Mouse (Mus musculus) cortical plate, adult 2 months (tissue): ENCODE results near the gene Zfp951. TPM values are rescaled to one million over a fixed set of nuclear protein-coding genes. Genes with fewer than 3 reads are reported as not detected.
"Not testable (repeated sequence)": the region's sequence is repeated elsewhere in the genome, so short reads cannot be mapped to it uniquely, and the experiment has no call there.

Experiments
- H3K27ac ChIP-seq: fragments of 200-500 bp; 2 replicates; pipeline ENCODE4 v1.5.1; 2012; ENCODE audit warnings: low read length, control low read depth, inconsistent platforms; ENCODE audit not compliant: insufficient read depth
- H3K4me1 ChIP-seq: fragments of 200-500 bp; 2 replicates; pipeline ENCODE4 v1.6.1; 2011; ENCODE audit warnings: low read length; ENCODE audit not compliant: control insufficient read depth, insufficient read depth
- H3K4me3 ChIP-seq: fragments of 200-500 bp; 2 replicates; pipeline ENCODE4 v1.5.1; 2011; ENCODE audit warnings: mild to moderate bottlenecking, low read length, control low read depth; ENCODE audit not compliant: insufficient read depth
- CTCF ChIP-seq: fragments of 200-500 bp; IDR thresholded peaks from 2 replicates; pipeline ENCODE4 v1.5.1; 2011; ENCODE audit warnings: mild to moderate bottlenecking, control low read depth, low read length; ENCODE audit not compliant: insufficient read depth; ENCODE audit errors: extremely low read depth
- POLR2A ChIP-seq: fragments of 200-500 bp; IDR thresholded peaks from 2 replicates; pipeline ENCODE4 v1.6.1; 2011; ENCODE audit warnings: mild to moderate bottlenecking, low read length, control low read depth; ENCODE audit not compliant: insufficient read depth; ENCODE audit errors: extremely low read depth
- polyA plus RNA-seq: library from polyadenylated mRNA; depleted of rRNA; stranded (reverse); fragments of >200 nt; gene quantifications from 2 replicates; pipeline ENCODE4 v1.2.3, GENCODE M21; 2012; rRNA removed

The Zfp951 gene
- polyA plus RNA-seq: 2.1 and 2.3 TPM in 2 replicates

DNA sequence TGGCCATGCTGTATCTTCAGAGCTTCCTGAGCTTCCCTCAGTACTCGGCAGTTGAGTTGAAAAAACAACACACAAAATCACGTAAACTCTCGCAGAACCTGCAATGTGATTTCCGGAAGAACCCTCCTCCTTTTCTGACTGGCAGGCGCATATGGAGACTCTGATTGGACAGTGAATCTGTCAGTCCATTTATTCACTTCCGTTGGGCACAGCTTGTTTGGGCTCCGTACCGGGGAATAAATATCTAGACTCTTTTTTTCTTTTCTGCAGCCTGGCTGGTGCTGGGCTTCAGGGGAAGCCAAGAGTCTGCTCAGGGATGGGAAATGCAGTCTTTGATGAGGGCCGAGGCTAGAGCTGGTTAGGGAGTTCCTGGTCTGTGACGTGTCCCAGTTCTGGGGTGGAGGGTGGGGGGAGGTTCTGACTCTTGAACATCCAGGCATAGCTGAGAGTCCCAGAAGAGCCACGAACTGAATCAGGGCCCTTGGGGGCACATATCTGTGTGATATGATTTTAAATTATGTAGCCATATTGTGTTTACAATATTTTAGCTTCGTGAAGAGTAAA lies at the start of gene Zfp951:
Gene Zfp951, minus strand, starts transcription at position 109 of the 564 bp plus-strand sequence.
- not testable (repeated sequence) for H3K4me1 ChIP-seq
- H3K27ac ChIP-seq: peak within 1 kb of the TSS; percentile 71; the same call in 1 of the 2 replicates
- peak within 1 kb of the TSS; percentile 74 for H3K4me3 ChIP-seq

DNA sequence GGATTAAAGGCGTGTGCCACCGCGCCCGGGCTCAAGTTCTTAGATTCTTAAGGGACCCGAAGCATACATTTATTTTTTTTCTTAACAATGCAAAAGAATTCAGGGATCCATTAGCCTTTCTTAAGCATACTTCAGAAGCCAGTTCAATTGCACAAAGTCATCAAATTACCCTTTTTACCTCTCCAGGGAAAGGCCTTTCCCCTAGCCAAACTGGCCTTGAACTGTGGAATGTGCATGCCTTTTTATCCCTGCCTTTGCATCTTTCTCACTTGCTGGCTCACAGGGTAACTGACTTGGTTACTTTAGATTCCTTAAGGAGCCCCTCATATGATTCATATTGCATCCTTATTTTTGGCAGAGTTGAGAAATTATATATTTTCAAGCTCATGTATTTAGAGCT lies 46.7 kb upstream of the Zfp951 start:
- H3K4me1 ChIP-seq, H3K4me3 ChIP-seq, H3K27ac ChIP-seq: not testable (repeated sequence)

DNA sequence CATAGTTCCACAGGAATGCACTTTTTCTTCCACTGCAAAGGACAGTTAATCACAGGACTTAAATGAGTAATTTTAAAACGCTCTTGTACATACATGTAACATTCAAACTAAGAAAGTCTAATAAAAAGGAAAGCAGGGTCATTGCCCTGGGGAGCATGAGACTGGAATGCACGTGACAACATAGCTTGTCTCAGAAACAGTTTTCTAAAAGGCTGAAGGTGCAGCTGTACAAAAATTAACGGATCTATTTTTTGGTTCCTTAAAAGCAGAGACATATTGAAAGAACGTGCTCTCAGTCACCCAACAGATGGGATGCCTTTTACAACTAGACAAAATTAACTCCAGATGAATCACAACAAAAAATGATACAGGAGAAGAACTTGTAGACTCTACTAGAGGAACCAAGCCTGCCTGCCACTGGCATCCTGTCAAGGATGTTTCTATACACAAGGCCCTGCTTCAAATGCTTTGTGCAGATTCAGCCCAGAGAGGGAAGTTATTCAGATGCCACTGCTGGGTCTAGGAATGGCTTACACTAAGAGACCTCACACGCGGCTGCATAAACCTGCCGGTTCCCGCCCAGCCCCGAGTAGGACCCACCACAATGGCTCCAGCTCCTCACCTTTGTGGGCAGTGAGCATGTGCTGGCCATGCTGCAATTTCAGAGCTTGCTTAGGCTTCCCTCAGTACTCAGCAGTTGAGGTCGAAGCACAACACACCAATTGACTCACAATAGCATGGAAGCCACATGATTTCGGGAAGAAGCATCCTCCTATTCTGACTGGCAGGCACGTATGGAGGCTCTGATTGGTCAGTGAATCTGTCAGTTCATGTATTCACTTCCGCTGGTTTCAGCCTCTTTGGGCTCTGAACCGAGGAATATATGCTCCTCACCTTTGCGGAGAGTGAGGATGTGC lies 567 bp downstream of the Zfp951 start:
- not testable (repeated sequence) for H3K4me1 ChIP-seq
- Histone ChIP-seq H3K4me3 (peak overlapping the region; percentile 74), H3K27ac (peak overlapping the region; percentile 71; the same call in 1 of the 2 replicates)

DNA sequence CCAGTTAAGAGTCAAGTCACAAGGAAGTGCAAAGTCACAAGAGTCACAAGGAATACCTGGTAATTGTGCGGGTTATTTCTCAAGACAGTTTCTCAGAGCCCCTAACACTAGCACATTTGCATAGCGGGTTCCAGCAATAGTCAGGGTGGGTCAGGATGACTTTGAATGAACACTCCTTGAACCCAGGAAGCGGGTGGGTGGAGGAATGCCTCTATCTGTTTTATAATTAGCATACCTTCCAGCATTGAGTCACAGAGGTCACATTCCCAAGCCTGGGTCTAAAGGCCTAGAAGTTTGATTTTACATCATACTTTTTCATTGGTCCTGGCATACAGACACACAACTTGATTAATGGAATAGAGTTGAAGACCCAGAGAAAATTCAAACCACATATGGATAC lies 5.3 kb downstream of the Zfp951 start:
- H3K4me1 ChIP-seq, H3K27ac ChIP-seq, H3K4me3 ChIP-seq: not testable (repeated sequence)

DNA sequence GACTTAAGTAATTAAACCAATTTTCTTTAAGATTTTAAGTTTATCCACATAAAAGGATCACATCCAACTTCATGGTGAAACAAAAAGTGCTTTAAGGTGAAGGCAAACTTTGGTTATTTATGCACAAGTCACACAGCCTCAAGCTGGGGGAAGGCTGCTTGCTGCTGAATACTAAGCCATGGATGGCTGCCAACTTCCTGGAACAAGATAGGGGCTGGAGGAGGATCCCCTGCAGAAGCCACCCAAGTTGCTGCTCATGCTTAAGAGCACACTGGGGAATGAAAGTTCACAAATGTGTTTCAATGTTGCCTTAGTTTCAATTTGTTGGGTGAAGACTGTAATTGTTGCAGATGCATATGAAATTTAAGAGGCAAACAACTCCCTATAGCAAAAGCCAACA lies 26.5 kb downstream of the Zfp951 start:
- Histone ChIP-seq H3K4me1 (no peaks in the 10 kb centered on the region), H3K4me3 (no peak overlapping the region), H3K27ac (no peak overlapping the region)
- no peak for TF ChIP-seq POLR2A
- no peak for TF ChIP-seq CTCF

DNA sequence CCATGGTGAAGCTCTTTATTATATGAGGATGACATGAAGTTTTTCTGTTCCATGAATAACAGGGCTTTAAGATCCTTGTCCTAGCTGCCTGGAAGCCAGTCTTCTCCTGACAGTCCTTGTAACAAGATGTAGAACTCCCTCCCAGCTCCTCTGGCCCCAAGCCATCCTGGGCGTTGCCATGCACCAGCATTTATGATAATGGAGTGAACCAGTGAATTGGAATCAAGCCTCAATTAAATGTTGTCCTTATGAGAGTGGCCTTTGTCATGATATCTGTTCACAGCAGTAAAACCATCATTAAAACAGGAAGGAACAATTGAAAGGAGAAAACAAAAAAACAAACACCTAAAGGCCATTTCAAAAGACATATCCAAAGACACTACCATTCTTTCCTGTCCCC lies 30.3 kb downstream of the Zfp951 start:
- Histone ChIP-seq H3K4me3 (no peak overlapping the region), H3K4me1 (no peaks in the 10 kb centered on the region), H3K27ac (no peak overlapping the region)
- no peak for TF ChIP-seq CTCF
- no peak for TF ChIP-seq POLR2A

DNA sequence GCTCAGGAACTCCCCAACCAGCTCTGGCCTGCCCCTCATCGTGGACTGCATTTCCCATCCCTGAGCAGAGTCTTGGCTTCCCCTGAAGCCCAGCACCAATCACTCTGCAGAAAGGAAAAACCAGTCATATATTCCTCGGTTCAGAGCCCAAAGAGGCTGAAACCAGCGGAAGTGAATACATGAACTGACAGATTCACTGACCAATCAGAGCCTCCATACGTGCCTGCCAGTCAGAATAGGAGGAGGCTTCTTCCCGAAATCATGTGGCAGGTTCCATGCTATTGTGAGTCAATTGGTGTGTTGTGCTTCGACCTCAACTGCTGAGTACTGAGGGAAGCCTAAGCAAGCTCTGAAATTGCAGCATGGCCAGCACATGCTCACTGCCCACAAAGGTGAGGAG lies 89.7 kb downstream of the Zfp951 start:
- not testable (repeated sequence) for H3K4me1 ChIP-seq, H3K27ac ChIP-seq, H3K4me3 ChIP-seq

Other genes starting within 250 kb of the Zfp951 start
- 0.30 and 0.31 TPM in 2 replicates for gene Abcg3, start 122.6 kb upstream of the Zfp951 start, polyA plus RNA-seq